Mouse (Mus musculus): ENCODE data around the gene Tnfsf10. TPM values are rescaled to one million over a fixed set of nuclear protein-coding genes. Genes with fewer than 3 reads are reported as not detected.

The Tnfsf10 gene
- polyA plus RNA-seq, 1 experiment = 5.5 TPM

GRCm38 (mm10) chr3:27306815-27307214 is 10.0 kb upstream of the Tnfsf10 start:
- no peak for DNase-seq (ENCODE audit: low spot score)

GRCm38 (mm10) chr3:27310973-27311372 is 5.9 kb upstream of the Tnfsf10 start:
- no peak for DNase-seq (ENCODE audit: low spot score)

- no peak for DNase-seq (ENCODE audit: low spot score)
Observed at GRCm38 (mm10) chr3:27311475-27311874, 5.4 kb upstream of the Tnfsf10 start.

- DNase-seq (ENCODE audit: low spot score) = no peak
Observed at GRCm38 (mm10) chr3:27314506-27315164, 2.2 kb upstream of the Tnfsf10 start.

GRCm38 (mm10) chr3:27317288-27318024 is 628 bp downstream of the Tnfsf10 start:
- DNase-seq (ENCODE audit: low spot score) = no peak

- no peak for DNase-seq (ENCODE audit: low spot score)
Observed at GRCm38 (mm10) chr3:27319650-27320049, 2.8 kb downstream of the Tnfsf10 start.

GRCm38 (mm10) chr3:27320613-27321495 is 4.0 kb downstream of the Tnfsf10 start:
- no peak for DNase-seq (ENCODE audit: low spot score)

- no peak for DNase-seq (ENCODE audit: low spot score)
Observed at GRCm38 (mm10) chr3:27322591-27322990, 5.8 kb downstream of the Tnfsf10 start.

GRCm38 (mm10) chr3:27323551-27323950 is 6.7 kb downstream of the Tnfsf10 start:
- DNase-seq (ENCODE audit: low spot score) = no peak

- DNase-seq (ENCODE audit: low spot score) = no peak
Observed at GRCm38 (mm10) chr3:27326633-27327191, 9.9 kb downstream of the Tnfsf10 start.

GRCm38 (mm10) chr3:27330706-27331105 is 13.9 kb downstream of the Tnfsf10 start:
- no peak for DNase-seq (ENCODE audit: low spot score)

GRCm38 (mm10) chr3:27338437-27338836 is 21.6 kb downstream of the Tnfsf10 start:
- DNase-seq (ENCODE audit: low spot score) = no peak

GRCm38 (mm10) chr3:27338887-27339286 is 22.1 kb downstream of the Tnfsf10 start:
- DNase-seq (ENCODE audit: low spot score) = no peak

- no peak for DNase-seq (ENCODE audit: low spot score)
Observed at GRCm38 (mm10) chr3:27340757-27341156, 23.9 kb downstream of the Tnfsf10 start.

- DNase-seq (ENCODE audit: low spot score) = no peak
Observed at GRCm38 (mm10) chr3:27342462-27342861, 25.6 kb downstream of the Tnfsf10 start.

GRCm38 (mm10) chr3:27345526-27345925 is 28.7 kb downstream of the Tnfsf10 start:
- DNase-seq (ENCODE audit: low spot score) = no peak

GRCm38 (mm10) chr3:27348462-27348861 is 31.6 kb downstream of the Tnfsf10 start:
- DNase-seq (ENCODE audit: low spot score) = no peak

GRCm38 (mm10) chr3:27351105-27351504 is 34.3 kb downstream of the Tnfsf10 start:
- no peak for DNase-seq (ENCODE audit: low spot score)

- no peak for DNase-seq (ENCODE audit: low spot score)
Observed at GRCm38 (mm10) chr3:27359100-27359720, 42.4 kb downstream of the Tnfsf10 start.

GRCm38 (mm10) chr3:27370125-27370524 is 53.3 kb downstream of the Tnfsf10 start:
- no peak for DNase-seq (ENCODE audit: low spot score)

GRCm38 (mm10) chr3:27370582-27371275 is 53.9 kb downstream of the Tnfsf10 start:
- no peak for DNase-seq (ENCODE audit: low spot score)

Data from urinary bladder, adult 2 months (tissue).